Mouse (Mus musculus) hematopoietic stem cell, adult 5-6 weeks (primary cell): Measurements from ENCODE around the gene Unc119. TPM values are rescaled to one million over a fixed set of nuclear protein-coding genes. Genes with fewer than 3 reads are reported as not detected.

Experiments
- ATAC-seq, 2 experiments: fragments of 125-278 bp in 1 of 2; replicated peaks in 1 of 2; 2 replicates each; pipeline ENCODE4 v1.8.0; 2016 to 2017; ENCODE audit warnings: inconsistent platforms in 2 of 2, mild to moderate bottlenecking in 2 of 2, moderate number of reproducible peaks in 2 of 2, low read depth in 1 of 2, moderate TSS enrichment in 1 of 2; ENCODE audit not compliant: low FRiP score in 2 of 2, poor library complexity in 2 of 2, severe bottlenecking in 2 of 2, insufficient read depth in 1 of 2, low TSS enrichment in 1 of 2
- total RNA-seq: library from RNA; stranded (forward); fragments of 172-1452, 232-1000 nt; gene quantifications from 2 replicates; pipeline ENCODE4 v1.2.3, GENCODE M21; 2017

The Unc119 gene
- 17.4 and 29.9 TPM in 2 replicates for total RNA-seq

DNA sequence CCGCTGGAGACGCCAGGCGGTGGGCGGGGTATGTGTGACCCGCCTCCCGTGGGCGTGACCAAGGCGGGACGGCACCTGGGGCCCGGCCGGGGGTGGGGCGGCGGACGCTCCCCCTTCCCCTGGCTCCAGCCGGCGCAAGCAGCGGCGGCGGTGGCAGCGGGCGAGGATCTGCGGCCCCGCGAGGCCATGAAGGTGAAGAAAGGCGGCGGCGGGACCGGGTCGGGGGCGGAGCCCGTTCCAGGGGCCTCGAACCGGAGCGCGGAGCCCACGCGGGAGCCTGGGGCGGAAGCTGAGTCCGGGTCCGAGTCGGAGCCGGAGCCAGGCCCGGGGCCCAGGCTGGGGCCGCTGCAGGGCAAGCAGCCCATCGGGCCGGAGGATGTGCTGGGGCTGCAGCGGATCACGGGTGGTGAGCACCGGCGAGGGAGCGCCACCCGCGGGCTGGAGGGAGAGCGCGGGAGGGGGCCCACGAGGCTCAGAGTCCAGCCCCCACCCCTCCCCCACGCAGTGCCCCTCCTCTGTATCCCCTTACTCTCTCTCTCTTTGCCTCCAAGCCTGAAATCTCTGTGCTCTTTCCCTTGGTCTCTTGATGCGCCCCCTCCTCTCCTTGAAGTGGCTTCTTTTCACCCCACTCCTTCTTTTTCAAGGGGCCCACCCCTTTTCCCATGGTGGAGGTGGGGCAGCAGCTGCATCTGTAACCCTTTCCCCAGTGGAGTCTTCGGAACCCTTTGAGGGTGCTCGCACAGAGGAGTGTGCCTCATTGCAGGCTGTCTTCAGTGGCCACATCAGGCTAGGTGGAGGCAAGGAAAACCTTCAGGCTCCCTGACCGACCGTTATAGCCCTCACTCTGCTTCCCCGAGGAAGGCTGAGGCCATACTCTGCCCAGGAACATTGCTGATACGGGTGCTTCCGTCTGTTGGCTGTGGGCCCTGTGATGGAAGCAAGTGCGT is at the start of gene Unc119:
Gene Unc119, plus strand, starts transcription at position 102 of the 947 bp plus-strand sequence.
- peak; percentile 19 to 38; a peak in 2 of 4 replicates for ATAC-seq

DNA sequence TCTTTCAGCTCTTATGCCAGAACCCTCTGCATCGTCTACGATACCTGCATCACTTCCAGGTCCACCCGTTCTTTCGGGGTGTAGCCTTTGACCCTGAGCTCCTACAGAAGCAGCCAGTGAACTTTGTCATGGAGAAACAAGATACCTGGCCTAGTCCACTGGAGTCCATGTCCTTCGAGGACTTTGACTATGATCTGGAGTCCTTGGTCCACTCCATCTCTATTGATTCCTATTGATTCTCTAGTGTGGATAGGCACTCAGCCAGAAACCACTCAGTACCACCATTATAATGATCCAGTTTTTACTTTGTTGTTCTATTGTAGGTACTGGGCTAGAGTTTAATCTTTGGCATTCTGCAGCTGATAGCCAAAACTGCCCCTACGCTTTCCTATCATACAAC is 48.7 kb upstream of the Unc119 start:
- ATAC-seq = no peak

DNA sequence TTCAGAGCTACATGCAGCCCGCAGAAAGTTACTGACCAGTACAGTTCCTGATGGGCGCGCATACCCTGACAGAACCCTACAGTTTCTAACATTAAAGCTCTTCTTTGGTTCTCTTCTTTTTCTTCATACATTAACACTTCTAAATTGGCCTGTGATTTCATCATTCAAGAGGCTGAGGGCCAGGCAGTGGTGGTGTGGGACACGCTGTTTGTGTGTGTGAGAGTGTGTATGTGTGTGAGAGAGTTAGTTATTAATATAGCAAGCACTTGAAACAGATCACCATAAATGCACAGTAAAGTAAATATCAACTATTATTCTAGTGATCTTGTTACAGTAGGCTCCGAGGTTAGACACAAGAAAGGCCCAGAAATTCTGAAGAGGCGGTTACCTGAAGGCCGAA is 42.4 kb upstream of the Unc119 start:
- no peak for ATAC-seq

DNA sequence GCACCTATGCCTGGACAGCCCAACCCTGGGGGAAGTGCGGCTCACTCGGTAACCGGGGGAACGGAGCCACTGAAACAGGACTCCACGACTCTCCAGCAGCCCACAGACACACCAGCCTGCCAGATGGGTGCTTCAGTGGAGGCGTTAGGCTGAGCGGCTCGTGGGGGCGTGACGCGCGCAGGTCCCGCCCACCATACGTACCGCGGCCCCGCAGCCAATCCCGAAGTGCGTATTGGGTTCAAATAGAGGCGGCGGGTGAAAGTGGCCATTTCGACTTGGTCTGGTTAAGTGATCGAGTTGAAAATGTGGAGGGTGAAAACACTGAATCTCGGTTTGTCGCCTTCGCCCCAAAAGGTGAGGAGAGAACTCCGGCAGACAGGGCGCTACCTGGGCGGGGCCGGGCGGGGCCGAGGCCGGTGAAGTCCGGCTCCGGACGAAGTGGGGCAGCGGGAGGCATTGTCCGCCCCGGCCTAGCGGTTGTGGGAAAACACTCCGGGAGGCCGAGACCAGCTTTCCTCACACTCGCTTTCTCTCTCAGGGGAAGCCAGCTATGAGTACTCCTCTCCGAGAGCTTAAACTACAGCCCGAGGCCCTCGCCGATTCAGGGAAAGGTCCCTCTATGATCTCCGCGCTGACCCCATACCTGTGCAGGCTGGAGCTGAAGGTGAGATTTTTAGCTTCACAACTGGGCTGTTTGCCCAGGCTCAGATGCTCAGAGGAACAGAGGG is 41.8 kb upstream of the Unc119 start, which contains the start of gene Spag5:
Gene Spag5, plus strand, starts transcription at position 173 of the 728 bp plus-strand sequence.
- peak; percentile 99 to 100 for ATAC-seq

DNA sequence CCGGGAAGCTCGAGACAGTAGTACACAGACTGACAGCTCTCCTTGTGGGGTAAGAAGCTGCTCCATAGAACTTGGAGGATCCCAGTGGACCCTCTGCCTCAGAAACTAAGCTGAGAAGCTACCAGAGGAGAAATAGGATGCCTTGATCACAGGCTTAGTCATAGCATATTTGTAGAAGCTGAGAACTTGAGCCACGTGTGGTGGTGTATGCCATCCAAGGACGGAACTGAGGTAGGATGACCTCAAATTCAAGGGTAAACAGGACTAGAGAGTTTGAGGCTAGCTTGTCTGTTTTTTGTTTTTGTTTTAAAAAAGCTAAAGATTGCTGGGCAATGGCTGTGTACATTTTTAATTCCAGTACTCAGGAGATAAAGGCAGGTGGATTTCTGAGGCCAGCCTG is 38.0 kb upstream of the Unc119 start:
- no peak for ATAC-seq

DNA sequence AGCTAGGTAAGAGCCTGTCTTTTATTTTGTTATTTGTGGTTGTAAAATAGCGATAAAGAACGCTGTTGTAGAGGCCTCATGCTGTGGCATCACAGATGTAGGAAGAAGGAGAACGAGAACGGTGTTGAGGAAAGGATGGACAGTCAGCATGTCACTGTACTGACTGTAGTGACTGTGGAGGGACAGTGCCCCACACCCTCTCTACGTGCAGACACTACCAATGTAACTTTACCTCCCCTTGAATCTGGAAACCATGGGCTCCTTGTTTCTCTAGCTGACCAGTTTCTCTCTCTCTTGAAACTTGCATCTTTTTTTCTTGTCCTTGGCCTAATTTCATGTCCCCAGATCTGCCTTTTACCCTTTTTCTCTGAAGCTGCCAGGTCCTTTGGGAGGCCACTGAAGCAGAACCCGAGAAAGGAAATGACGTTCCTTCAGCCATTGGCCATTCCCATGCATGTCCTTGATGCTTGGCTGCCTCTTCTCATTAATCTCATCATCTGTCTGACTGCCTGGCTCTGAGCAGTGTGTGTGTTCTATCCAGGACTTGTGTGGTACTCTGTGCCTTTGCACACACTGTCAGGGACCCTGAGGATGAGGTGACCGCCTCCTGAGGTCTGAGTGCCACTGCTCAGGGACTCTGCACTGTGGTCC is 32.3 kb upstream of the Unc119 start:
- ATAC-seq = no peak

DNA sequence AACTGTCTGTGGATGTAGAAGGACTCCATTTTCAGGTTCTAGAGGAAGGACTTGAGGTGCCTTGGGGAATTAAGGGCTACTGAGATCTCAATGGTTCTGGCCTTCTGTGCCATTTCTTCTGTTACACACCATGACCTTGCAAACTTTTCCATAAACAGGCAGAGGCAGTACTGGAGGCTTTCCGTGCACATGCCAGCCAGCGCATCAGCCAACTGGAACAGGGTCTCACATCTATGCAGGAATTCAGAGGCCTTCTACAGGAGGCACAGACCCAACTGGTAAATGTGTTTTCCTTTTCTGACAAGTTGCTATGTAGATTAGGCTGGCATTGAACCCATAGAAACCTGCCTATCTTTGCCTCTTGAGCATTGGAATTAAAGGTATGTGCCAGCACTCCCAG is 29.6 kb upstream of the Unc119 start:
- no peak for ATAC-seq

DNA sequence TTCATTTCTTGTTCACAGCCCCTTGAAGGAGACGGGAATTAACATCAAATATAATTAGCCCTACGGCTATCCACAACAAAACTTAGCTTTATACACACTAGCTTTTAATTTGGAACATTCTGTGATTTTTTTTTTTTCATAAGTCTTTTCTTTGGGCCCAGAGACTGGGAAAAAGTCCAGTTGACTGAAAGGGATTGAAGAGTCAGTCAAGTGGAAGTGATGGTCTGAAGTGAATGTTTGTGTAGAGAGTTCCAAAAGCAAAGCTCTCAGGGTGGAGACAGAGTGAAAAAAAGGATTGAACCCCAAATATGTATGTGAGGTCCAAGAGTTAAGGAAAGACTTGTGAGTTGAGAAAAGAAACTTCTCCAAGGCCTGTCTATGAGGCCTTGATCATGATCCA is 24.9 kb upstream of the Unc119 start:
- ATAC-seq = no peak

DNA sequence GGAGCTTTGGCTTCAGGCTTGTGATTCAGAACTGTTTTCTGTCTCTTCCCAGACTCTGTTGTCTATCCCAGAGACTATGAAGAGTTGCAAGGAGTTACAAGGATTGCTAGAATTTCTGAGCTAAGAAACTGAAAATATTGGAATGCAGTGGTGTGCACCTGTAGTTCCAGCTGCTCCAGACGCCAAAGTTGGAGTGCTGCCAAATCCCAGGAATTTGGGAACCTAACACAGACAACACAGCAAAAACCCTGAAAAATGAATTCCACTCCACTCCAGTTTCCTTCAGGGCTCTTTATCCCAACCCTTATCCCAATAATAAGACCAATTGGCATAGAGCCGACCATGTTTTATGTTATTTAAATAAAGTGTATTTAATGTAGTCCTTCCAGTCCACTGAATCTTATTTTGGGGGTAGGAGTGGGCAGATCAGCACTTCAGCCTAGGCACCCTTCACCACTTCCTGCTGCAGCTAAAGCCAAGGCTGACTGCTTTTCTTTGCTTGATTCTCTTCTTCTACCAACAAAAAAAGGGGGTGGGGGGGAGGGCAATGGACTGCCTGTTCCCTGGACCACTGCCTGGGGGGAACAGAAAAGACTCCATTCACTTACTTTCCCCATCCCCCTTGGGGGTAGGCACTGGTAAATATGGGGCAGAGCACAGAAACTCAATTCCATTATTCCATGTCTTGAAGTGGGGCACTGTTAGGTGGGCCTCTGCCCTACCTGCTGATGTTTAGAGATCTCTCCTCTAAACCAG is 21.0 kb upstream of the Unc119 start:
- no peak for ATAC-seq

DNA sequence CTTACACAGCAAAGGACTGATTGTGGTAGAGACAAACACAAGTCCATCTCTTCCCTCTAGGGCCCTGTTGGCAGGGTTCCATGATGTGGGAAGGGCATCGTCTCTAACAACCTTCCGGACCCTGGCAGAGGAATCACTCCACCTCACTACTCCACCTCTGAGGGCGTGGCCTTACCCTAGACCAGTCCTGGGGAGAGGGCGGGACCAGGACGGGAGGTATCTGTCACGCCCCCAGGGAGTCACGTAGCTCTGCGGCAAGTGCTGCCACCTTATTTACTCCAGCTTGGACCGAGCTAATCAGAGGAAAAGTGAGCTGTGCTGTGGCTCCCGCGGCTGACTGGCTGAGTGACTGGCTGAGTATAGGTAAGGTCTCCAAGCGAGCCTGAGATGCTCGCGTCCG is 20.4 kb upstream of the Unc119 start, which contains the start of gene Aldoc:
Gene Aldoc, plus strand, starts transcription at position 109 of the 400 bp plus-strand sequence.
- ATAC-seq = peak; percentile 92 to 98

DNA sequence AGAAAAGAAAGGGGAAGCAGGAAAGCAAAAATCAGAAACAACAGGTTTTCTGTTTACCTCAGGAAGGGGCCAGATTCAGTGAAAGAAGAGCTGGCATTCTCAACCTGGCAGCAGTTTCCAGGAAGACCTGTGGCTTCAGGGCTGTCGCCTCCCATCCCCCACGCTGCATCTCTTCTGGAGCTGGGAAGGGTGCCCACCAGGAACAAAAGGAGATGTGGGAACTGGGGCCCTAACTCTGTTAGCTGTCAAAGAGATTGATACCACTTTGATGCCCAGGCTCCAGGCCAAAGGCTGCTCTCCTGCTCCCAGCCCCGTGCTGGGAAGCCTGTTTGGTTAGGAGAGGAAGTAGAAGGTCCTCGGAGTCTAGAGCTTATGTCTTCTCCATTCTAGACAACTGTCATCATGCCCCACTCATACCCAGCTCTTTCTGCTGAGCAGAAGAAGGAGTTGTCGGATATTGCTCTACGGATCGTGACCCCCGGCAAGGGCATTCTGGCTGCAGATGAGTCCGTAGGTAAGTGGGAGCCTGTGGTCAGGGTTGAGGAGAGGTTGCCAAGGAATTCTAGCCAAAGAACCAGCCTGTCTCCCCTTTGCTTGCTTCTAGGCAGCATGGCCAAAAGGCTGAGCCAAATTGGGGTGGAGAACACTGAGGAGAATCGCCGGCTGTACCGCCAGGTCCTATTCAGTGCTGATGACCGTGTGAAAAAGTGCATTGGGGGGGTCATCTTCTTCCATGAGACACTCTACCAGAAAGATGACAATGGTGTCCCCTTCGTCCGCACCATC is 19.1 kb upstream of the Unc119 start:
- ATAC-seq = no peak

DNA sequence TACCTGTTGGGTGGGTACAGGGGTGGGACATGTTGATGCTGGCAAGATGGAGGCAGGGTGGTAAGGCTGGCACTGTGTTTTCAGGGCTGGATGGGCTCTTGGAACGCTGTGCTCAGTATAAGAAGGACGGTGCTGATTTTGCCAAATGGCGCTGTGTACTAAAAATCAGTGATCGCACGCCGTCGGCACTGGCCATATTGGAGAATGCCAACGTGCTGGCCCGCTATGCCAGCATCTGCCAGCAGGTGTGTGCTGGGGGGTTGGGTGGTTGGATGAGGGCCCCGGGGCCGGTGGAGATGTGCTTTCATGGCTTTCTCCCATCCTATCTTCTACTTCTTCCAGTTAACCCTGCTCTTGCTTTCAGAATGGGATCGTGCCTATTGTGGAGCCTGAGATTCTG is 18.3 kb upstream of the Unc119 start:
- ATAC-seq = no peak

DNA sequence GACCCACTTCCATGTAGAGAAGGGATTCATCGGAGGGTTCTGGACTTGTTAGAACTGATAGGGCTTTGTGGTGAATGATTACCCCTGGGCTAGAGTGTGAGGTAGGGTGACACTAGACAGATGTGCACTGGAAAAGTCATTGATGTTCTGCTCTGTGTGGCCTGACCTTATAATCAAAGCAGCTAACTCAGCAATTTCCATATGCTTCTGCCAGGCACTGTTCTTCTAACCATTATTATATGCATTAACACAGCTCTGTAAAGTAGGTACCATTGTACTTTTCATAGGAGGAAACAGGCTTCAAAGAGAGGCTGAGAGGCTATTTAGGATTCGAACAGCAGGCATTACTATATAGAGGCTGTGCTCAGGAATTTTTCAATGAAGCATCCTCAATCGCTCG is 16.1 kb upstream of the Unc119 start:
- no peak for ATAC-seq

DNA sequence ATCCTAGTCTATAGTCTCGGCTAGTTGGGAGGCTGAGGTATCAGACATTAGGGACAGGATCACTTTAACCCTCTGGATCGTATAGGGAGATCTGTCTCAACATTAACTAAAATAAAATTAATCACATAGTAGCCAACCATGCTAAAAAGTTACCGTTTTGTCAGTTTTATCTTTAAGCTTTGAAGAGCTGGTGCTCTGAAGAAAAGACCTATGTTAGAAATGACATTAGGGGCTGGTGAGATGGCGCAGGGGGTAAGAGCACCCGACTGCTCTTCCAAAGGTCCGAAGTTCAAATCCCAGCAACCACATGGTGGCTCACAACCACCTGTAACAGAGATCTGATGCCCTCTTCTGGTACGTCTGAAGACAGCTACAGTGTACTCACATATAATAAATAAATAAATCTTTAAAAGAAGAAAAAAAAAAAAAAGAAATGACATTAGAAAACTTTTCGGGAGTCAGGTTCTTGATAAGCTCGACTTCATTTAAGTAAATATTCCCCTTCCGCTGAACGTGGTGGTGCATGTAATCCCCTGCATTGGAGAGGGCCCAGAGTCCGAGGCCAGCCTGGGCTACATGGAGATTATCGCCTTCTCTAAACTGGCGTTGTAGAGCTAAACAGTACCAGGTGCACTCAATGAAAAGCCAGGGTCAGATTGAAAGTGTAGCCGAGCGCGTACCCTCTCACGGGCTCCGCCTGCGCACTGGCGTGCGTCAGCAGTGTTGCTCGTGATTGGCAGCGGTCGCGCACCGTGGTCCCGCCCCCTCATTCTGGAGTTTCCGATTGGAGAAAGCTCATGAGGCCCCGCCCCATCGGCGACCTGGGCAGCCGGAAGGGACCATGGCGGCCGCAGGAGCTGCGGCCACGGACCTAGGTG is 15.4 kb upstream of the Unc119 start, which contains the start of gene Pigs:
Gene Pigs, plus strand, starts transcription at position 782 of the 878 bp plus-strand sequence.
- ATAC-seq = peak; percentile 98 to 99

DNA sequence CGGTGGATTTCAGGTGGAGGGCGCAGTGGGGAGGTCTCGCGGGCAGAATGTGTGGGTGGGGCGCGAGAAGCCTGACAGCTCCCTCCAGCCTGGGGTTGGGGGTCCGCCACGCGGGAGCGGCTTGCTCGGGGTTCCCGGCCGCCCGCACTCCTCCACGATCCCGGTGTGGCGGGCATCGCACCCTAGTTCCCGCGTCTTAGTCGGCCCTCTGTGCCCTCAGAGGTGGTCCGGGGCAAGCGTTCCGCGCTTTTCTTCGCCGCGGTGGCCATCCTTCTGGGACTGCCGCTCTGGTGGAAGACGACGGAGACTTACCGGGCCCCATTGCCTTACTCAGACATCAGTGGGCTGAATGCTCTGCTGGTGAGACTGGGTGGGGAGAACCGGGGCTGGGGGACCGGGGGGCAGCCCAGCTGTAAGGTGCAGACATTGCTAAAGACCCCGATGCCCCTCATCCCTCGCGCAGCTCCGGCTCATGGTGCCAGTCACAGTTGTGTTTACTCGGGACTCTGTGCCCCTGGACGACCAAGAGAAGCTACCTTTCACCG is 14.7 kb upstream of the Unc119 start:
- no peak; a peak in 1 of 4 replicates for ATAC-seq
